Mouse (Mus musculus) liver, embryonic 14.5 days (tissue): Measurements from ENCODE around the gene 1700016K19Rik. TPM values are rescaled to one million over a fixed set of nuclear protein-coding genes. Genes with fewer than 3 reads are reported as not detected.

Source experiments
- ATAC-seq: fragments of 200-750 bp; cut with Nextera tagmentation; 2 replicates; pipeline ENCODE4 v1.8.0; 2017; ENCODE audit warnings: moderate number of reproducible peaks, mild to moderate bottlenecking, moderate library complexity; ENCODE audit not compliant: insufficient read depth
- DNase-seq, 3 experiments: peaks; one replicate each; pipeline ENCODE4 v3.0.0-alpha.2; 2012 to 2013; ENCODE audit warnings: low read depth in 3 of 3, low spot score in 3 of 3
- H3K27ac ChIP-seq: fragments of 300-500 bp; sonication (generic); 2 replicates; pipeline ENCODE4 v1.5.1; 2014; ENCODE audit warnings: moderate library complexity, mild to moderate bottlenecking, control low read depth, inconsistent platforms
- H3K27me3 ChIP-seq: fragments of 300-500 bp; sonication (generic); 2 replicates; pipeline ENCODE4 v1.6.1; 2014; ENCODE audit warnings: mild to moderate bottlenecking, low read length, moderate library complexity; ENCODE audit not compliant: control insufficient read depth, insufficient read depth
- H3K36me3 ChIP-seq: fragments of 300-500 bp; sonication (generic); replicated peaks from 2 replicates; pipeline ENCODE4 v1.6.1; 2014; ENCODE audit warnings: low read depth; ENCODE audit not compliant: control insufficient read depth, insufficient read depth
- H3K4me1 ChIP-seq, 2 experiments: fragments of 200-500 bp in 1 of 2; fragments of 300-500 bp in 1 of 2; sonication (generic) in 1 of 2; replicated peaks; 2 replicates each; pipeline ENCODE4 v1.6.1; 2012 to 2014; ENCODE audit warnings: antibody characterized with exemption in 1 of 2, inconsistent platforms in 1 of 2, low read length in 1 of 2; ENCODE audit not compliant: control insufficient read depth in 2 of 2, insufficient read depth in 2 of 2
- H3K4me2 ChIP-seq: fragments of 300-500 bp; sonication (generic); 2 replicates; pipeline ENCODE4 v1.6.1; 2014; ENCODE audit warnings: low read depth, mild to moderate bottlenecking, control low read depth, moderate library complexity
- H3K4me3 ChIP-seq, 2 experiments: fragments of 200-500 bp in 1 of 2; fragments of 300-500 bp in 1 of 2; sonication (generic) in 1 of 2; 2 replicates each; pipeline ENCODE4 v1.5.1; 2012 to 2014; ENCODE audit warnings: low read depth in 2 of 2, low read length in 2 of 2, mild to moderate bottlenecking in 2 of 2, control low read depth in 1 of 2, inconsistent platforms in 1 of 2, moderate library complexity in 1 of 2; ENCODE audit not compliant: insufficient read depth in 1 of 2
- H3K9ac ChIP-seq: fragments of 300-500 bp; sonication (generic); replicated peaks from 2 replicates; pipeline ENCODE4 v1.6.1; 2014; ENCODE audit warnings: mild to moderate bottlenecking, control low read depth, moderate library complexity
- H3K9me3 ChIP-seq: fragments of 300-500 bp; sonication (generic); 2 replicates; pipeline ENCODE4 v1.6.1; 2016; ENCODE audit warnings: low read length, mixed read lengths; ENCODE audit not compliant: control insufficient read depth
- CTCF ChIP-seq: IDR thresholded peaks from 2 replicates; pipeline ENCODE4 v1.5.1; 2016; ENCODE audit warnings: antibody characterized with exemption, low read depth, control low read depth
- EP300 ChIP-seq: IDR thresholded peaks from 2 replicates; pipeline ENCODE4 v1.6.1; 2016; ENCODE audit warnings: antibody characterized with exemption, low read depth
- WGBS: fragments of 180-500 bp; shearing (Covaris S2); extraction: QIAGEN DNeasy Blood & Tissue Kit; methylation state at CpG from one replicate; pipeline ENCODE4 v1.1.7; 2014; ENCODE audit not compliant: insufficient replicate concordance; 5-methylcytosine and 5-hydroxymethylcytosine counted together
- polyA plus RNA-seq, 2 experiments: library from polyadenylated mRNA; depleted of rRNA in 1 of 2; stranded (reverse) in 1 of 2; unstranded in 1 of 2; fragments of >200 nt; fragmentation: Nextera tagmentation in 1 of 2; extraction: Ambion mirVana in 1 of 2; gene quantifications; 2 replicates each; pipeline versions ENCODE4 v1.2.1 to v1.2.3; 2012 to 2014

1700016K19Rik gene
- polyA plus RNA-seq, 2 experiments: not detected

DNA sequence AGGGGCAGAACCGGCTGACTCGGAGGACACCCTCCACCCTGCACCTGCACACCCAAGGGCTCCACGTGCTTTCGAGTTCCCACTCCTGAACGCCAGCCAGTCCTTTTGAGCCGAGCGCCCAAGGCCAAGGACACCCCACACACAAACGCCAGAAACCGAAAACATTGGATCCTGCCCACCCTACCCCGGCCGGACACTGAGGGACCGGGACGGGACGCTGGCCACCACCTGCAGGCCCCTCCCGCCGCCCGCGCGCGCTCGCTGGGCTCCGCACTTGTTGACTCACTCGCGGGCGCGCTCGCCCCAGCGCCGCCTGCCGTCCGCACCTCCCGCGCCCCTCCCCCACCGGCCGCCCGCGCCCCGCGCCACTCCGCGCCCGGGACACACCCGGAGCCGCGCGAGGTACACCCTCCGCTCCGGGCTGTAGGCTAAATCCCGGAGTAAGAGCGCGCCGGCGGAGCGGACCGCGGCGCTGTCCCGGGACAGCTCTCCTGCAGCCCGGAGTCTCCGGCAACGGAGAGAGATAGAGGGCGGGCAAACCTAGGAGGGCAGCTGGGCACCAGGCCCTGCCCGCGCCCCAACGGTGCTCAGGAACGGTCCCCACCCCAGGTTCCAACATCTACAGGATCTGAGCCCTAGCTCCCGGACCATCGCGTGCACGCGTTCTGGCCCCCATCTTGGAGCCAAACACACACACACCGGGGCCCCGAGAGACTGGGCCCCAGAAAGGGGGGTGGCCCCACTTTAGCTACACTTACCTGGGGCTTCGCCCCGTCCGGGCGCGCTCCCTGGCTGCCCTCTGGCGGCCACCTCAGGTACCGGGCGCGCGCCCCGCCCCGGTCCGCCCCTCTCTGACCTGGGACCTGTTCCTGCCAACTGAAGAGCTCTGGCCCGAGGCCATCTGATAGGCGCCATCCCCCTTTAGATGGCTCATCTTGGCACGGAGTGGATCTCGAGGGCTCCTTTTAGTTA, 33.0 kb upstream of the 1700016K19Rik start:
- Histone ChIP-seq H3K9ac (0 out of 2 replicates have a peak overlapping the region, but pooled peaks have one; percentile 1), H3K4me2 (peak overlapping the region; percentile 73), H3K4me1 (no peaks in the 10 kb centered on the region), H3K4me3 (peak overlapping the region; percentile 50 to 52), H3K27ac (no peak overlapping the region), H3K27me3 (peaks cover 25% of the 10 kb centered on the region), H3K36me3 (no peaks in the 10 kb centered on the region), H3K9me3 (no peaks in the 10 kb centered on the region)
- DNase-seq: peak in 1 of 3 experiments; percentile 26
- TF ChIP-seq EP300: no peak
- peak; percentile 58 for TF ChIP-seq CTCF
- under 1% methylated on average over 85 of the region's 90 CpGs for WGBS
- peak; percentile 64 for ATAC-seq

GRCm38 (mm10) chr11:75968761-75969160, 31.0 kb upstream of the 1700016K19Rik start:
- Histone ChIP-seq H3K4me3 (no peak overlapping the region), H3K27me3 (peaks cover 25% of the 10 kb centered on the region)

DNA sequence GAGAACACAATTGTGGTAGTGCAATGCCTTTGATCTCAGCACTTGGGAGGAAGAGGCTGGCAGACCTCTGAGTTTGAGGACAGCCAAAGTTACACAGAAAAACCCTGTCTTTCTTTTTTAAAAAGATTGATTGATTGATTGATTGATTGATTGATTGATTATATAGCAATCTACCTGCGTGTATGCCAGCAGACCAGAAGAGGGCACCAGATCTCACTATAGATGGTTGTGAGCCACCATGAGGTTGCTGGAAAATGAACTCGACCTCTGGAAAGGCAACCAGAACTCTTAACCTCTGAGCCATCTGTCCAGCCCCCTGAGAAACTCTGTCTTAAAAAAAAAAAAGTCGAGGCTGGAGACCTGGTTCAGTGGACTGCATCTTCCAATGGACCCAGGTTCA, 29.1 kb upstream of the 1700016K19Rik start:
- no peak overlapping the region for H3K27ac ChIP-seq
- DNase-seq (no peak), ATAC-seq (no peak)
- H3K36me3 ChIP-seq: no peaks in the 10 kb centered on the region
- H3K27me3 ChIP-seq: peaks cover 19% of the 10 kb centered on the region
- H3K9me3 ChIP-seq: no peaks in the 10 kb centered on the region; the same call in 1 of the 2 replicates
- no peak overlapping the region for H3K9ac ChIP-seq
- TF ChIP-seq CTCF: no peak
- TF ChIP-seq EP300: no peak
- 15% methylated on average over 3 of the region's 3 CpGs for WGBS
- H3K4me3 ChIP-seq: no peak overlapping the region
- H3K4me1 ChIP-seq: no peaks in the 10 kb centered on the region
- no peak overlapping the region for H3K4me2 ChIP-seq

More at GRCm38 (mm10) chr11:75968761-75969160, 31.0 kb upstream of the 1700016K19Rik start:
- no peak for DNase-seq
- no peak for TF ChIP-seq CTCF
- TF ChIP-seq EP300: no peak
- Histone ChIP-seq H3K9me3 (no peaks in the 10 kb centered on the region), H3K9ac (no peak overlapping the region), H3K36me3 (no peaks in the 10 kb centered on the region), H3K27ac (no peak overlapping the region), H3K4me2 (no peak overlapping the region), H3K4me1 (no peaks in the 10 kb centered on the region)
- 75% methylated on average over 6 of the region's 6 CpGs for WGBS
- no peak for ATAC-seq

GRCm38 (mm10) chr11:75972188-75972587, 27.5 kb upstream of the 1700016K19Rik start:
- no peak for ATAC-seq
- Histone ChIP-seq H3K4me2 (no peak overlapping the region), H3K4me1 (peaks cover 0 to 4% of the 10 kb centered on the region in 2 experiments; a peak in 1 of 4 replicates), H3K9ac (no peak overlapping the region), H3K9me3 (no peaks in the 10 kb centered on the region; the same call in 1 of the 2 replicates), H3K27ac (no peak overlapping the region), H3K36me3 (no peaks in the 10 kb centered on the region), H3K27me3 (peaks cover 4% of the 10 kb centered on the region), H3K4me3 (no peak overlapping the region)
- WGBS: 68% methylated on average over 3 of the region's 3 CpGs
- TF ChIP-seq CTCF (no peak), EP300 (no peak)
- DNase-seq: no peak

- TF ChIP-seq EP300 (no peak), CTCF (no peak)
- DNase-seq: no peak
- H3K9ac ChIP-seq: no peak overlapping the region
These were observed 26.7 kb upstream of the 1700016K19Rik start for GRCm38 (mm10) chr11:75972916-75973567.

More at GRCm38 (mm10) chr11:75972916-75973567, 26.7 kb upstream of the 1700016K19Rik start:
- H3K27ac ChIP-seq: no peak overlapping the region
- no peaks in the 10 kb centered on the region for H3K36me3 ChIP-seq
- H3K4me1 ChIP-seq: peaks cover 0 to 4% of the 10 kb centered on the region in 2 experiments; a peak in 1 of 4 replicates
- no peak overlapping the region for H3K4me3 ChIP-seq
- H3K9me3 ChIP-seq: no peaks in the 10 kb centered on the region; the same call in 1 of the 2 replicates
- 29% methylated on average over 7 of the region's 7 CpGs for WGBS
- no peaks in the 10 kb centered on the region; the same call in 1 of the 2 replicates for H3K27me3 ChIP-seq
- ATAC-seq: no peak
- no peak overlapping the region for H3K4me2 ChIP-seq
